Mouse (Mus musculus) heart, postnatal 25 days (tissue): ENCODE measurements around the gene Pdzrn3. TPM values are rescaled to one million over a fixed set of nuclear protein-coding genes. Genes with fewer than 3 reads are reported as not detected.
A peak's percentile ranks its signal among the peaks of the same experiment; 100 is the strongest.

Source experiments
- DNase-seq: peaks from one replicate; pipeline ENCODE4 v3.0.0; 2022; ENCODE audit warnings: low spot score
- intact Hi-C: fragments of 180-260 bp; cut with DNase I; formaldehyde crosslinking; loops from one replicate; pipeline ENCODE4 v1.15.1; 2025
- total RNA-seq, 2 experiments: library from RNA; stranded (reverse); gene quantifications; 2 replicates each; pipeline ENCODE4 v1.2.3; 2021

Pdzrn3 gene
- 10 to 100 TPM; 28.6 to 35.5 TPM for total RNA-seq

DNA sequence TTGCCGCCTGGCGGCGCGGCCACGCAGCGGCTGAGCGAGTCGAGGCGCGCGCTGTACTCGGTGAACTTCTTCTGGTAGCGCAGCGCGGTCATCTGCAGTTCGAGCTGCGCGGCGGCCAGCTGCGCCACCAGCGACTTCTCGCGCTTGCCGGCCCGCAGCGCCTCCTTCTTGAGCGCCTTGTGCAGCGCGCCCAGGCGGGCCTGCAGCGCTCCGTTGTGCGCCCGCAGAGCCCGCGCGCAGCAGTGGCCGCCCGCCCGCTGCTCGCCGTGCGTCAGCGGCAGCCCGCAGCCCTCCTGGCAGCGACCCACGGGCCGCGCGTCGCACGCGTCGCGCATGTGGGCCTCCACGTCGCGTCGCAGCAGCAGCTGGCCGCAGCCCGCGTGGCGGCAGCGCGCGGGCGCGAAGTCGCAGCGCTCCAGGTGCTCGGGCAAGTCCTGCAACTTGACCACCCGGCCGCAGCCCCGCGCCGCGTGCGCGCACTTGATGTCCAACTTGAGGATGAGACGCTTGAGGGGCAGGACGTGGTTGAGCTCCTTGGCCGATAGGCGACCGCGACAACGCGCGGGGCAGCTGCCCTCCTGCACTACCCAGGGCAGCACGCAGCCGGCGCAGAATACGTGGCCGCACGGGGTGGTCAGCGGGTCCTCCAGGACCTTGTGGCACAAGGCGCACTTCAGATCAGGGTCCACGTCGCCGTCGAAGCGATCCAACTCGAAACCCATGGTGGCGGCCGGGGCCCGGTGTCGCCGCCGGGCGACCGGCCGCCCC lies at the start of gene Pdzrn3:
Gene Pdzrn3 (minus strand): TSS at position 731 of the 768 bp plus-strand sequence.
- DNase-seq = peak; percentile 20
- intact Hi-C loops = loop anchor here (2.0 to 5.0 kb wide), 2 partner anchors 111 to 155 kb away; no protein-coding TSS in a partner anchor

GRCm38 (mm10) chr6:101427296-101427695 lies 49.6 kb upstream of the Pdzrn3 start:
- no peak for DNase-seq
- intact Hi-C loops = no loop called here

DNA sequence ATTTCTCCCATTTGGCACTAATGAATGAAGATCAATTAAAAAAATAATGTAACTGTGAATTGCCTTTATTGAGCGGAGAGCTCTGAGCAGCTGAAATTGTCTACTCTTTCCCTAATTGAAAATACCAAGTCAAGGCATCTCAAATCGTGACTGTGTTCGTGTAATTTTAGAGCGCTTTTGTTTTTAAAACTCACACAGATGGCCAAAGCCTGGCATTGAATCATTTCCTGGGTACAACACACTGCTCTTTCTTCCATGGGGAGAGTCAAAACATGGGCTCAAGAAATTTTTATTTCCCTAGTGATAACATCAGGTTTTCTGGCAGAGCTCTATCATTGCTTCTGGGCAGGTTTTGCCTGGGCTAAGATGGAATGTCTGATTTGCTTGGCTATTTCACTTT lies 48.6 kb upstream of the Pdzrn3 start:
- intact Hi-C loops = no loop called here
- no peak for DNase-seq

DNA sequence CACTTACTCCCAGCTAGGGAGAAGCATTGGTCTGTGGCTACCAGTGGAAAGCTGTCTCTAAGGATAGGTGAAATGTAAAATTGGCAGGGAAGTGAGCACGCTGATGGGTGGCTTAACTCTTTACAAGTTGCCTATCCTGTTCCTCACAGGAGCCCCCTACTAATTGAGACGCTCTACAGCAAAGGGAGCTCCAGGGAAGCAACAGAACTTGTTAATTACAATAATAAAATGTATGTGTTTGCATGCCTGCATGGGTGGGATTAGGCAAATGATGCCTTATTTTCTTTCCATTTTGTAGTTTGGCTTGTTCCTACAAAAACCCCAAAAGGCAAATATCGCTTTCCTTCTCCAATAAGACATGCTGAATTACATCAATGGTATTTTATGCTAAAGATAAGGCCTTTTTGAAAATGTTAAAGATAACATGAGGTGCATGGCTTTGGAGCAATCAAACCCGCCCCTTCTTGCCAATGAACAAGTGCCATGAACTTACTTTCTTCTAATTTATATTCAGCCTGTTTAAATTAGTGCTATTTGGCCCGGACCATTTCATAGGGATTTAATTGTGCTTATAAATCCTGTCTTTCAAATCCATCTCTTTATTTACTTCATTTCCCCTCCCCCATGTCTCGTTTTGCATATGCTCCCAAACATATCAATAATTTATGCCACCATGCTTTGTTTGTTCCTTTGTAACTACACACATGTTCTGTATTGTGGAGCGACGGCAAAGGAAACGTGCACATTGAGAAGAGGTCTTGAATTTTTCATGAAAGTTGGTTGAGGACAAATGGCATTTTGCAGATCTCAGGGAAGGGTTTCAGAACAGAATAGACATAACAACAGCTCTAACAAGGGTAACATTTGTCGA lies 44.6 kb upstream of the Pdzrn3 start:
- no peak for DNase-seq
- intact Hi-C loops = no loop called here

DNA sequence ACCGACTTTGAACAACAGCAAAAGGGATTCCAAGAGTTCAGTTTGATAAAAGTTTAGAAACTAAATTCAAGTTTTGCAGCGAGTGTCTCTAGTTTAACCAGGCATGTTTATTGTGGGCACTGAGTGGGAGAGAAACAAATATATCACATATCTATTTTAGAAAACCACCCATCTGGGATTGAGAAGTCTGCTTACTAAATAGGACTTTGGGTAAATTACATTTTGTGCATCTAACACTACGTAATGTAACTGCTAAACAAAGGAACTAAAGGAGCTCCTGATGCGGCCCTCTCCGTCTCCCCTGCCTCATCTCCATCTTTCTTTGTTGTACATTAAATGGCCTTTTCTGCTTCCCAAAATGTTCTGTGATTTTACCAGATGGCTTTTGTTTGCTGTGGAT lies 40.5 kb upstream of the Pdzrn3 start:
- no peak for DNase-seq
- intact Hi-C loops = no loop called here

- intact Hi-C loops = no loop called here
- DNase-seq = no peak
Measured at GRCm38 (mm10) chr6:101411701-101412100, 34.0 kb upstream of the Pdzrn3 start.

GRCm38 (mm10) chr6:101411064-101411463 lies 33.4 kb upstream of the Pdzrn3 start:
- intact Hi-C loops = no loop called here
- no peak for DNase-seq

DNA sequence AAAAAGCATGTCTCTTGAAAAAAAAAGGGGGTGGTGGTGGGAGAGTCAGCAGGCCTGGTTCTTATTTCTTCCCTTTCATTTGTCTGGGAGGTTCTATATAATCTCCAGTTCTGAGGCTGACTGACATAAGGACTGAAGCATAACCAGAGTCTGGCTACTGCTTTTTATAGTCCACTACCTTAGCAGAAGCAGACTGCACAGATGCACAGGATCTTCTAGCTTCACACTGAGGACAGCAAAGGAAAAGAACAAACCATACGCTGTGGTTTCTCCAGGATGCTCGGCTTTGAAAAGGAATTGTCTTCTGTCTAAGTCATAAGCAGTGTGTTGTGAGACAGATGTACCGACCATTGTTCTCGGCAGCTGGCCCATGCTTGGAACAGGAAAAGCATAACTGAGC lies 19.0 kb upstream of the Pdzrn3 start:
- DNase-seq = no peak
- intact Hi-C loops = no loop called here

GRCm38 (mm10) chr6:101395908-101396307 lies 18.2 kb upstream of the Pdzrn3 start:
- DNase-seq = no peak
- intact Hi-C loops = no loop called here

DNA sequence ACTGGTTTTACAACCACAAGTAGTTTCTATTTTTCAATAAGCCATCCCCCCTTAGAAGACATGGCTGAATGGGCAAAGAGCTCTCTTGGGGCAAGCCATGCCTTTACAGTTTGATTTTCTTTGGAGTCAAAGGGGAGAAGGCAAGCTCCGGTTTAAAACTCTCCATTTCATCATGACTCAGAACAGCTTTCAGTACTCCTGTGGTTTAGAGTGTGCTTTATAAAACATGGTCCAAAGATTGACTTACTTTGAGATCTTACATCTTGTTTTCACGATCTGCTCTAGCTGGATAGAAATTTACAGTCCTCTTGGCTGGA lies 15.1 kb upstream of the Pdzrn3 start:
- no peak for DNase-seq
- intact Hi-C loops = no loop called here

- intact Hi-C loops = no loop called here
- no peak for DNase-seq
Measured at GRCm38 (mm10) chr6:101392107-101392800, 14.6 kb upstream of the Pdzrn3 start.

DNA sequence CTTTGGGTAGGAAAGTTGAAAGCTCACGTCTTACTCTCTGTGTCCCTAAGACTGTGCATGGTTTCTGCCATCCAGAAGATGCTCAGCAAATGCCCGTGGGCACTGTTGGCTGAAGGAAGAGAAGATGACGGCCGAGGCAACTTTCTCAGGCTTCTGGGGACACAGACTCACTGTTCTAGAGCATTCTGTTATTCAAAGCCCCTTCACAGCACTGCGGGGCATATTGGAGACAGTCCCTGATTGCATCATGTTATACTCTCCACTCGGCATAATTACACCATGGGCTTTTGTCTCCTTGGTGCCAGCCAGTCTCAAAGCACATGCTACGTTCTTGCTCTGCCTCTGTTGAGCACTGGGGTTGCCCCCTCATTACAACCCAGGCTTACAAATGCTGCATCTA lies 7.8 kb upstream of the Pdzrn3 start:
- no peak for DNase-seq
- intact Hi-C loops = no loop called here

- intact Hi-C loops = loop anchor here (5.0 kb wide), 1 partner anchor 168 kb away; no protein-coding TSS in a partner anchor
- DNase-seq = no peak
Measured at GRCm38 (mm10) chr6:101384958-101385357, 7.3 kb upstream of the Pdzrn3 start.

DNA sequence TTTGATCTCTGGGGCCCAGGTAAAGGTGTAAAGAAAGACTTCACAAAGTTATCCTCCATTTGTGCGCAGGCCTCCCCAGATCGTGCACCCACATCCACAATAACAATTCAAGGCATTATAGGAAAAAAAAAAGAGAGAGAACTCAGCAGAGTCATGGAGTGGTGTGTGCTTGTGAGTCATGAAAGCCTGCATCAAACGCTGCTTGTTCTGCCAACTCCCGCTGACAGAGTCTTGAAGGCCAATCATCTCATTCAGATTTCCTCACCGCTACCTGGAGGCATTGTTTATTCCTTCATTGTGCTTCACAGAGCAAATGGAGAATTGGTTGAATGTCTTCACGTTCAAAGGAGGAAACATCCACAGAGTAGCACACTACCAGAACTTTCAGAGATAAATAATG lies 6.8 kb upstream of the Pdzrn3 start:
- intact Hi-C loops = loop anchor here (5.0 kb wide), 1 partner anchor 167 kb away; no protein-coding TSS in a partner anchor
- no peak for DNase-seq

DNA sequence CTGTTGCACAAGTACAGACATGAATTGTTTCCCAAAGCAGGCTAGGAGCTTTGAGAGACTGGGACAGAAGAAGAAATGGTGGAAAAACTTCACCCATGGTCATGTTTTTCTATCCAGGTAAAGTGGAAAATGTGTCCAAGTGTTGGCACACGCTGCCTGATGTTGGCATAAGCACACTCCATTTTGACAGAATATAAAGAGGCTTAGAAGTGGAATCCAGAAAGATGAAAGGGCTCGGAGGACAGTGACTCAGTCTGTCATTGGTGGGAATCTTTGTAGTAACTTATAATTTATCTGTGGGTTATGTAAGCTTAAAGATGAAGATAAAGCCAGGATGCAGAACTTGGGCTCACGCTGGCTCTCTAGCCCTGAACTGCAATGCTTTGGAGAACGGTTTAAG lies 5.2 kb upstream of the Pdzrn3 start:
- intact Hi-C loops = loop anchor here (5.0 kb wide), 1 partner anchor 166 kb away; no protein-coding TSS in a partner anchor
- no peak for DNase-seq

DNA sequence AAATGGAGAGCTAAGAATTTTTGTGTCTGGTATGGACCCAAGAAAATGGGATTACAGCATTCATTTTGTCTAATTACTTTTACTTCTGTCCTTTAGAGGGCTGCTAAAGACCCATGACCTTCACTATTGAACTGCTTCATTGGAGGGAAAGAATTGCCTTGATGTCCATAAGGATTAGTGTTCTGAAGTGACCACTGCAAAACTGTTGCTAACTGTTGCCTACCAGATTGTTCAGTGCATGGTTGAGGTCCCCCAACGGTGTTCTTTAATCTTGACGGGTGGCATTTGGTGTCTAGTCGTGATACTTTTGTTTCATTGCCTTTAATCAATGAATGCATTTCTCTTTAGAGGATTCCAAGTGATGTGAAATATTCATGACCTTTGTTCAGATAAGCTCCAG lies 1.8 kb upstream of the Pdzrn3 start:
- intact Hi-C loops = loop anchor here (5.0 kb wide), 1 partner anchor 153 kb away; no protein-coding TSS in a partner anchor
- DNase-seq = no peak

- intact Hi-C loops = loop anchor here (2.0 to 5.0 kb wide), 2 partner anchors 111 to 154 kb away; no protein-coding TSS in a partner anchor
Measured at GRCm38 (mm10) chr6:101377935-101378609, 375 bp upstream of the Pdzrn3 start.

GRCm38 (mm10) chr6:101376511-101377166 lies 1.1 kb downstream of the Pdzrn3 start:
- no peak for DNase-seq
- intact Hi-C loops = loop anchor here (2.0 to 5.0 kb wide), 2 partner anchors 110 to 156 kb away; no protein-coding TSS in a partner anchor

More at GRCm38 (mm10) chr6:101377935-101378609, 375 bp upstream of the Pdzrn3 start:
- peak; percentile 45 for DNase-seq

DNA sequence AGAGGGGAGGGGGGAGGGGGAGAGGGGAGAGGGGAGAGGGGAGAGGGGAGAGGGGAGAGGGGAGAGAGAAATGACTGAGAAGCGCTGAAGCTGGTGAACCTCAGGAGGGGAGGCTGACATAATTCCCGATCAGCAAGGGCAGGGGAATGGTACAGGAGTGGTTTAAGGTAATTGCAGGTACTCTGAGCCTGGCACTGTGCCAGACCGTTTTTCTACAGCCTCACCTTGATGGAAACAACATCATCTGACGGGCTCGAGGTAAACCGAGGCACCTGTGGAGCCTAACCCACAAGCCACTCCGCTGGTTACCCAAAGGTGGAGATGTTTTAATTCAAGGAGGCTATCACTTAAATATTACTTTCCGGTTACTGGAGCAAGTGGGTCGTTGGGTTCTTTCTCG lies 1.6 kb downstream of the Pdzrn3 start:
- DNase-seq = no peak
- intact Hi-C loops = loop anchor here (2.0 to 5.0 kb wide), 2 partner anchors 109 to 156 kb away; no protein-coding TSS in a partner anchor
